In the genomic region with DNA sequence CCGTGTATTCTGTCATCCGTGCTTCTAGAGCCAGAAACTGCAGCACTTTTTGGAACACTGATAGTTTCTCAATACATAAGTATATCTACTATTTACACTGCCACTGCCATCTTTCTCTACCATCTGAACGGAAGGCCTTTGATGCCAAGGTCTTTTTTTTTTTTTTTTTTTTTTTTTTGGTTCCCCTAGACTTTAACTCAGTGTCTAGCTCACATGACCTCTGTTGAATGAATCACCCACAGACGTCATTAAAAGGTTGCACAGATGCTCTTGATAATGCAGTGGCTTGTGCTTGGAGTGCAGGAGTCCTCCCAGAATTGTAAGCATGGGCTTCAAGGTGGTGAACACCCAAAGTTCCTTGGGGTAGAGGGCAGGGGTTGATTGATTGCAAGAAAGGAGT, we compare ENCODE assay signal across 32 mouse cellular contexts. TPM values are rescaled to one million over a fixed set of nuclear protein-coding genes. Genes with fewer than 3 reads are reported as not detected.
DNase-seq lines count a peak whose midpoint lies in the region; ATAC-seq and TF ChIP-seq lines count a peak whose summit lies in the region.
"Had no signal": no experiment of that assay in that cellular context is flagged by ENCODE, and none has a peak within 500 bp of the region (broad histone marks: within the 10 kb centered on the region; RNA-seq: fewer than 3 reads in every experiment).

No protein-coding gene starts in this region.

- H3K4me1 ChIP-seq in thymus, adult 2 months (replicated peaks; ENCODE audit: control insufficient read depth, insufficient read depth, low read length), result 0 out of 2 replicates have a peak, but pooled peaks cover 3% of the 10 kb centered on the region
- H3K4me1 ChIP-seq: embryonic facial prominence, embryonic 10.5 days had no signal

- no peaks in the 10 kb centered on the region for H3K79me2 ChIP-seq in myocyte (ENCODE audit: control insufficient read depth, insufficient read depth)

- no peak overlapping the region for H3K27ac ChIP-seq in thymus, adult 2 months (ENCODE audit: control insufficient read depth, insufficient read depth, low read length)
- H3K27ac ChIP-seq: embryonic facial prominence, embryonic 10.5 days; embryonic facial prominence, embryonic 13.5 days; forebrain, embryonic 13.5 days; heart, embryonic 15.5 days; hindbrain, embryonic 14.5 days; hindbrain, postnatal 0 days had no signal

- no peak overlapping the region for H3K4me3 ChIP-seq in myocyte
- H3K4me3 ChIP-seq in thymus, adult 2 months (ENCODE audit: control insufficient read depth, insufficient read depth, low read length), result no peak overlapping the region
- H3K4me3 ChIP-seq: embryonic facial prominence, embryonic 10.5 days; embryonic facial prominence, embryonic 13.5 days; erythroblast, embryonic 14.5 days; forebrain, embryonic 13.5 days; gastrocnemius, adult 2 months; heart, embryonic 12.5 days; heart, embryonic 15.5 days had no signal

- no peak for TF ChIP-seq POLR2A in myocyte (IDR thresholded peaks at IDR 0.05; ENCODE audit: insufficient read length, low read depth)
- TF ChIP-seq POLR2A in thymus, adult 2 months (IDR thresholded peaks at IDR 0.05; ENCODE audit: control insufficient read depth, extremely low read depth, insufficient read depth, low read length, poor library complexity), result no peak

- intact Hi-C loops in heart, postnatal 14 days (cut with DNase I), result no loop called here

- ATAC-seq in CD4-positive, CD25-positive, alpha-beta regulatory T cell, adult 4 months, result peak; percentile 66
- ATAC-seq: activated CD4-positive, CD25-positive, alpha-beta regulatory T cell, adult 4 months; forebrain, embryonic 13.5 days; forebrain, embryonic 16.5 days; hindbrain, postnatal 0 days; inflammation-experienced regulatory T-cells, adult 6 months; intestine, embryonic 16.5 days had no signal

- TF ChIP-seq CTCF in thymus, adult 2 months (IDR thresholded peaks at IDR 0.05; ENCODE audit: borderline replicate concordance, control insufficient read depth, extremely low read depth, insufficient read depth, low read length, poor library complexity), result no peak

- WGBS in thymus, adult 2 months, result 77% methylated on average over 4 of the region's 4 CpGs

- no peaks in the 10 kb centered on the region for H3K27me3 ChIP-seq in myocyte (ENCODE audit: control insufficient read depth, insufficient read depth, insufficient read length)
- H3K27me3 ChIP-seq in thymus, adult 2 months (ENCODE audit: control insufficient read depth, insufficient read depth, low read length), result no peaks in the 10 kb centered on the region
- H3K27me3 ChIP-seq: embryonic facial prominence, embryonic 13.5 days; forebrain, embryonic 13.5 days; heart, embryonic 12.5 days; heart, embryonic 15.5 days had no signal

- no peaks in the 10 kb centered on the region for H3K36me3 ChIP-seq in myocyte (ENCODE audit: control insufficient read depth, insufficient read depth)
- no peaks in the 10 kb centered on the region for H3K36me3 ChIP-seq in thymus, adult 2 months (ENCODE audit: control insufficient read depth, insufficient read depth, low read length)
- H3K36me3 ChIP-seq: embryonic facial prominence, embryonic 10.5 days; embryonic facial prominence, embryonic 13.5 days; heart, embryonic 12.5 days; heart, embryonic 15.5 days had no signal

- H3ac ChIP-seq in myocyte (ENCODE audit: control insufficient read depth, insufficient read length), result no peak overlapping the region

- DNase-seq in adrenal gland, postnatal 14 days, result peak; percentile 20
- DNase-seq in adrenal gland, postnatal 25 days, result no peak
- peak; percentile 51 for DNase-seq in MN1 (ENCODE audit: low spot score)
- no peak for DNase-seq in frontal cortex, postnatal 25 days (ENCODE audit: low spot score in 2 of 2)
- no peak for DNase-seq in thymus, adult 2 months
- no peak for DNase-seq in heart, postnatal 14 days
- DNase-seq: adrenal gland, adult 8-10 months; cerebellum, adult 11 months; cerebellum, adult 2 months; cerebellum, adult 9-11 months; cerebellum, postnatal 36 days; embryo, embryonic 11 days; gastrocnemius, adult 2 months; gastrocnemius, postnatal 14 days; heart, adult 11 months; heart, postnatal 10 days; heart, postnatal 4 days; kidney, adult 2 months had no signal

- H3K4me2 ChIP-seq in myocyte (ENCODE audit: low read depth), result no peak overlapping the region
- H3K4me2 ChIP-seq: embryonic facial prominence, embryonic 13.5 days; forebrain, embryonic 13.5 days; heart, embryonic 12.5 days; heart, embryonic 15.5 days; hindbrain, embryonic 14.5 days had no signal

TF ChIP-seq in myocyte, 11 proteins besides CTCF, POLR2A, EP300 and RAD21:
- TF ChIP-seq USF1 (IDR thresholded peaks at IDR 0.05; ENCODE audit: low read depth), result peak; percentile 42
- no peak for TF ChIP-seq TCF3 (IDR thresholded peaks at IDR 0.05; ENCODE audit: insufficient read length, low read depth)
- no peak for TF ChIP-seq TCF12 (IDR thresholded peaks at IDR 0.05; ENCODE audit: insufficient read depth, poor library complexity, severe bottlenecking)
- TF ChIP-seq MYOG (IDR thresholded peaks at IDR 0.05; ENCODE audit: control insufficient read depth in 1 of 3, insufficient read depth in 1 of 3, insufficient read length in 2 of 3, low read depth in 2 of 3), result no peak
- TF ChIP-seq MAX (IDR thresholded peaks at IDR 0.05; ENCODE audit: low read depth), result no peak
- TF ChIP-seq SRF (IDR thresholded peaks at IDR 0.05; ENCODE audit: control insufficient read depth, insufficient read length, low read depth), result no peak
- TF ChIP-seq MYOD1 (IDR thresholded peaks at IDR 0.05; ENCODE audit: control insufficient read depth in 1 of 3, insufficient read length in 2 of 3, low read depth in 2 of 3), result no peak
- TF ChIP-seq CEBPB (IDR thresholded peaks at IDR 0.05; ENCODE audit: insufficient read depth, poor library complexity, severe bottlenecking), result no peak

RNA-seq across cellular contexts. Expression of a gene that starts 21.0 kb away (rescaled TPM):
- 46.7 and 47.6 TPM in 2 replicates for total RNA-seq in adrenal gland, postnatal 14 days (2021)
- 52.3 and 80.9 TPM in 2 replicates for total RNA-seq in adrenal gland, postnatal 25 days (2021)
- polyA plus RNA-seq in CD4-positive, CD25-positive, alpha-beta regulatory T cell, adult 4 months (2017; shearing (Covaris generic)), result 10 to 100 TPM; 13.9 to 18.8 TPM
- polyA plus RNA-seq in myocyte (2012; fragmentation: generic; extraction: Trizol), result 15.1 TPM
- 24.9 and 31.5 TPM in 2 replicates for polyA plus RNA-seq in thymus, adult 2 months (2012; rRNA removed)
- total RNA-seq in heart, postnatal 14 days (2021), result 10 to 100 TPM; 23.4 to 23.6 TPM

Comparison
In these comparisons a context has a peak if more than half of its experiments do, and no peak if none do; other contexts are left out.
1. DNase-seq: peak in adrenal gland, postnatal 14 days (single experiment) and MN1 (single experiment); none in adrenal gland, postnatal 25 days (single experiment), frontal cortex, postnatal 25 days (0 of 2), thymus, adult 2 months (single experiment) and heart, postnatal 14 days (0 of 2).